Mouse (Mus musculus): ENCODE results near the gene Zbed6.
"Not testable (repeated sequence)": the region's sequence is repeated elsewhere in the genome, so short reads cannot be mapped to it uniquely, and the experiment has no call there.

Zbed6 gene

DNA sequence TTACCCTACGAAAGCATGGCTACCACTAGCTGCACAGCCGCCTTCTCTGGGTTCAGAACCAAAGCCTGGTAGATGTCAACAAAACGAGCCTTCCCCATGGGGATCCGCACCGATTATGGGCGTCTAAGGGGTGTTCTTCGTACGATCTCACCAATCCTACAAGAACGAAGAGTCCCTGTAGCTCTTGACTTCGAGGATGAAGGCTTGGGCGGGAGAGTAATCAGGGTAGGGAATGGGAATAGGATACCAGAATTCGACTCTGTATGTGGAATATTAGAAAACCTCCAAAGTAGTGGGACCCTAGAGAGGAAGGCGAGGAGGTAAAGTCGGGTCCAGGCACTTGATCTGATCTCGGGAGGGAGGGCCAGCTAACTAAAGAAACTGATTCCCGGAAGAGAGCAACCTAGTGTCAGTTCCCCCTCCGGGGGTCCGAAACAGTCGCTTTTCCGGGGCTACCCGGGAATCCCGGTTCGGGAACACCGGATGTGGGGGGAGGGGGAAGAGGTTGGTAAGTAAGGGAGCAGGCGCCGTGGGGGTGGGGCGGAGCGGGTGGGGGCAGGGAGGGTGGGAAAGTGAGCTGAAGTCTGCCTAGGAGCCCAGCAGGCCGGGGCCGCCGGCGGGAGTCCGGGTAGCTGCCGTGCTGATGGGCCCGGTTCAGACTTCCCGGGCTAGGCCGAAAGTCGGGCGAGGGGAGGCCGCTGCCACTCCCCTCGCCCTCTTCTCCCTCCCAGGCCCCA, at the start of gene Zbed6:
Gene Zbed6 (minus strand): TSS at position 420 of the 737 bp plus-strand sequence.
- peak; percentile 85 for DNase-seq (ENCODE audit: low read depth, low spot score)

DNA sequence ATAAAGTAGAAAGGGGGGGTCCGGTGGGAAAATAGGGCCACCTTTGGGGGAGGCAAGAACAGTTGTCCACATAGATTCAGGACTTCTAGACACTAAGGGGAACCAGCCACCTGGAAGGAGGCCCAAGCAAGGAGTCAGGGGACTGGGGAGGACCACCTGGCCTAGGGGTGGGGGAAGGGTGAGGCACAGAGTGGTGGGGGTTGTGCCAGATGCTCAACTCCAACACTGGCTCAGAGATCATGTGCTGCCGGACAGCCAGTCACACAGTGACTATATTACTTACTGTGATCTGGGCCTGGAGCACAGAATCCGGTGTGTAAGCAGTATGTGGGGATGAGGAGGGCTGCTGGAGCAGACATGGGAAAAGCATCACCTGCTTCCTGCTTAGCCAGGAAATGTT, 48.6 kb upstream of the Zbed6 start:
- DNase-seq (ENCODE audit: low read depth, low spot score): no peak

DNA sequence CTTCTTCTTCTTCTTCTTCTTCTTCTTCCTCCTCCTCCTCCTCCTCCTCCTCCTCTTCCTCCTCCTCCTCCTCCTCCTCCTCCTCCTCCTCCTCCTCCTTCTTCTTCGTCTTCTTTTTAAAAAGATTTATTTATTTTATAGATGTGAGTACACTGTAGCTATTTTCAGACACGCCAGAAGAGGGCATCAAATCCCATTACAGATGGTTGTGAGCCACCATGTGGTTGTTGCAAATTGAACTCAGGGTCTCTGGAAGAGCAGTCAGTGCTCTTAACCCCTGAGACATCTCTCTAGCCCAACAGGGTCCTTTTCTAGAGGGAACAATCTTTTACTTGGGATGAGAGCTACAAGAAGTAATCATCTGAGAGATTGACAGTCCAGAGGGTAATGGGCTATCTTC, 41.1 kb upstream of the Zbed6 start:
- peak; percentile 51 for DNase-seq (ENCODE audit: low read depth, low spot score)

DNA sequence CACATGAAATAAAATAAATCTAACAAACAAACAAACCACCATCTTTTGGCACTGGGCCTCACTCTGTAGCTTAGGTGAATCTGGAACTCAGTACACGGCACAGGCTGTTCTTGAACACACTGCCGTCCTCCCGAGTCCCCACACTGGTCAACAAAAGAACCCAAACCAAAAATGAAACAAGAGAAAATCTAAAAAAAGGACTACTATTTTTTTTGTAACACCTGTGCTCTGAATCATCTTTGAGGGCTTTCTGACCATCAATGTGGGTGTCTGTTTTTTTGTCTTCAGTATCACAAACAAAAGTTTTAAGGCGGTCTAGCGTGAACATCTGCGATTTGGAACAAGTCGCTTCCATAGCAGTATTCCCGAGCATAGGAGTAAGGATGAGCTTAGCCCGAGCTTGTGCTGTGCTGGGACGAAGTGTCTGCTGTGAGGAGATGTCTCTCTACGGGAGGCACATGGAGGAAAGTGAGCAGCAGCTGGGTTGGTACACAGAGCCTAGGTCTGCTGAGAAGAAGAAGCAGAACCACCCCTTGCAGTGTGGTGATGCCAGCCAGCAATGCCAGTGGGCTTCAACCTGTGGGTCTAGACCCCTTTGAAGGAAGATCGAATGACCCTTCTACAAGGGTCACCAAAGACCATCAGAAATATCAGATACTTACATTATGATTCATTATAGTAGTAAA, 37.4 kb upstream of the Zbed6 start:
- DNase-seq (ENCODE audit: low read depth, low spot score): no peak

DNA sequence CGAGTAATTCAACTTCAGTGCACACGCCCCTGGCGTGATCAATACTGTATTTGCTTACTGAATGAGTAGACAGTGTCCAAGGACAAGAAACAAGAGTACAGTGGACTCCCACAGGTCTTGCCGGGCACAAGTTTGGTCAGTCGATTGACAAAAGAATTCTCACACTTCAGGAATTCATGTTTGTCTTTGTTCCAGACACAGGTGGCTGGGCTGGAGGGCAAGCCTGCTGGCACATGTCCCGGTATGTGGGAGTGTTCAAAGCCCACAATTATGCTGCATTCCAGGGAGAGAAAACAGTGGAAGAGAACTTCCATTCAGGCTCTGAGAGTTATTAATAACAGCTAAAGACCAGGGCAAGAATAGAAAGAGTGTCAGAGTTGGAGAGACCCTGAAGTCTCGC, 35.2 kb upstream of the Zbed6 start:
- peak; percentile 91 for DNase-seq (ENCODE audit: low read depth, low spot score)

DNA sequence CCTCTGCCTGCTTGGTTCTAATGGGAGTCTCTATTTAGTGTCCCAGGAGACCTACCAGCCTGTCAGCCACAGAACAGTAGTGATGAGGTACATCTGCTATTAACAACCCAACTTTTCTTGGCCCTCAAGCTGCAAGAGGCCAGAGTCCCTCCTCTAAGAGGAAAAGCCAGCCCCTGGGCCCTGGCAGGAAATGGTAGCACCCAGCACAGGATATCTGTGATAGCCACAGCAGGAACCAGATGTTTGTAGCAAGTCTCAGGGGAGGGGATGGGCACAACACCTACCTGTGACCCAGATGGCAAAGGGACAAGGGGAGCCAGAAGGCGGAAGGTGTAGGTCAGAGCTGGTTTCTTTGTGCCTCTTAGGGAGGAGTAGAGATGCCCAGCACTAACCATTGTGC, 34.2 kb upstream of the Zbed6 start:
- peak; percentile 32 for DNase-seq (ENCODE audit: low read depth, low spot score)

DNA sequence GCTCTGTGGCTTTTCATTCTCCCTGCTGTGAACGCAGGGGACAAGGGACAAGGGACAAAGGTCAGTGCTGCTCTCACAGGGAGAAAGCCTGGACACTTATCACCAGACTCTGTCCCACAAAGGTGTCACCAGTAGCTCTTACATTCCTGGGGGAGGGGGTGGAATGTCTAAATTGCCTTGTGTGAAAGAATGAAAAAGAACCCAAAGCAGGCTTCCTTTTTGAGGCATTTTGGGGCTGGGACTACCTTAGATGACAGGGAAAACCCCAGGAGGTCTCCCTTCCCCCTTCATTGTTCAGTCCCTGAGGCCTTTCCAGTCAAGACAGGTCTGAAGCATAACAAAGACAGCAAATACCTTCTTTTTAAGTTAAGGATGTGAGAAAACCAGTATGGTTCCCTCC, 33.6 kb upstream of the Zbed6 start:
- DNase-seq (ENCODE audit: low read depth, low spot score): no peak

DNA sequence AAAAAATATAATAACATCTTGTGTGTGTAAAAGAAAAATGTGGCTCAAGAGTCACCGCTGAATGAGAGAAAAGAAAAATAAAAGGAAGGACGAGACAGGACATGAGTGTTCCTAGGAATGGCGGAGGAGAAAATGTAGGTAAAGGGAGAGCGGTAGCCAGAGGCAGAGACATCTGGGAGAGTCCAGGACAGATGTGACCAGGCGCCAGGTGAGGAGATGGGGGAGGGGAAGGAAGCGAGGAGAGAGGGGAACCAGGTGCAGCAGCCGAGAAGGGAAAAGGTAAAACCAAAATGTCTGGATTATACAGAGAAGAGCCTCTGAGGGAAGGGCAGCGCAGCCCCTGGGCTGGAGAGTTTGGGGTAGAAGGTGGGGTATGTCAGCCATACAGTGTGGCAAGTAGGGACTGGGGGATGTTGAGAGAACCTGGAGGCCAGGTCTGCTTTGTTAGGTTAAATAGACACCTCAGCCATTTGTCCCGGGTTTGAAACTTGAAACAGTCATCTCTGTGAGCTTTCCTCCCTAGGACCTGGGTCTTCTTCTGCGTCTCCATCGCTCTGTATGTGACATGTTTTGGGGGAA, 32.9 kb upstream of the Zbed6 start:
- DNase-seq (ENCODE audit: low read depth, low spot score): no peak

DNA sequence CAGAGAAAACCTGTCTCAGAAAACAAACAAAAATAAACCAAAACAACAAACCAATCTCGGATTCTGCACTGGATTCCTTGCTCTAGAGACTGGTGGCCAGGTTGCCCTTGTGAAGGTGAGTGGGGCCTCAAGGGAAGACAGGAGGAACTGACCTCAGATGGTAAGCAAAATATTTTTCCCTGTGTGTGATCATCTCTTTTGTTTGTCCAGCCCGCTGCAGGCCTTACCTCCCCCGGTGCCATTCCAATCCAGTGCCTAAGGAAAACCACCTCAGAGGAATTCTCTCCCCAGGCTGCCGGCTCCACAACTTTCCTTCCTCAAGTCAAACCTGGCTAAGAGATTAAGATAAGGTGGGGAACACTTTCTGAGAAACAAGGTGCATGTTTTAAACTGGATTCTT, 31.5 kb upstream of the Zbed6 start:
- DNase-seq (ENCODE audit: low read depth, low spot score): no peak

DNA sequence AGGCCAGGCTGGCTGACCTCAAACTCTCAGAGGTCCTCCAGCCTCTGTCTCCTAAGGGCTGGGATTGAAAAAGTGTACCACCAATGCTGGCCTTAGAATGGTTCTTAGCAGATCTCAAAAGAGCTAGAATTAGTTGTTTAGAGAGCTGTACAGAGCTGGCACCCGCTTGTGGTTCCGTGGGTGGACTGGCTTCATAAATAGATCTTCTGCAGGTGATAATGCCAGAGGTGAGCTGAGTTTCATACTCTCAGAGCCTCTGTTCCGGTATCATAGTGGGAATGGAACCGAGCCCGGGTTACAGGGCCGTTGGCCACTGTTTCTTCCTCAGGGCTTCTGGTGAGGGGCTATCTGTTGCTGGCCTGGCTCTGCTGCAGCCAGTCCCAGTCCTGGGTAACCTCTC, 30.4 kb upstream of the Zbed6 start:
- DNase-seq (ENCODE audit: low read depth, low spot score): no peak

DNA sequence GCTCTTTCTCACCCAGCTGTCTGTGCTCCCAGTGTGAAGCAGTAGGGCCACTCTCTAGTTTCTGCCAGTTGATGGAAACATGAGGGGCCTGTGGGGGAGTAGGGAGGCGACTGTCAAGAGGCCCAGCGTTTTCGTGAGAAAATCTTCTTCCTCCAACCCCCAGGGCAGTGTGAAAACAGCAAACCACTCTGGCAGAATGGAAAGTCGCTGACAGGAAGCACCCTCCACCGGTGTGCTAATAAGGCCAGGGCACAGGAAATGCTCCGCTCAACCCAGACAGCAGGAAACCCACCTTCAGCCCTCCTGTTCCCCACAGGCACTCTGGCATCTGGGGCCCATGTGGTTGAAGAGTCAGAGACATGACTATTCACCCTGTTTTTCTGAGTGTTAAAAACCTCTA, 29.2 kb upstream of the Zbed6 start, which contains the start of gene Lax1:
Gene Lax1 (minus strand): TSS at position 212 of the 400 bp plus-strand sequence.
- no peak for DNase-seq (ENCODE audit: low read depth, low spot score)

DNA sequence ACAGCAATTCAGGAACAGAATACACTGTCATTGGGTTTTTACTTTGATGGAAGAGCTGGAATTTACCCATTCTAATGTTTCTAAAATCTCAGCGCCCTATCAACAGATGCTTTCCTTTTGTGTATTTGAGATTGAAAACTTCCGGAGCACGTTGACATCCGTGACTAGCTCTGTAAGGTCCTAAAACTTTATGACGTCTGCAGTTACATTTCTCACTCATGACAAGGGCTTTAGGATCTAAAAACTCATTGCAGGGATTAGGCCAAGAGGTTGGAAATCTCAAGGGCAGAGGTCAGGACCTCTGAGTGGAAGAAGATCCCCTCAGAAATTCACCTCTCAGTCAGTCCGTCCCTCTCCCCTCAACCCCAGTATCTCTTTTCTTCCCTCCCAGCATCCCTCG, 27.6 kb upstream of the Zbed6 start:
- no peak for DNase-seq (ENCODE audit: low read depth, low spot score)

DNA sequence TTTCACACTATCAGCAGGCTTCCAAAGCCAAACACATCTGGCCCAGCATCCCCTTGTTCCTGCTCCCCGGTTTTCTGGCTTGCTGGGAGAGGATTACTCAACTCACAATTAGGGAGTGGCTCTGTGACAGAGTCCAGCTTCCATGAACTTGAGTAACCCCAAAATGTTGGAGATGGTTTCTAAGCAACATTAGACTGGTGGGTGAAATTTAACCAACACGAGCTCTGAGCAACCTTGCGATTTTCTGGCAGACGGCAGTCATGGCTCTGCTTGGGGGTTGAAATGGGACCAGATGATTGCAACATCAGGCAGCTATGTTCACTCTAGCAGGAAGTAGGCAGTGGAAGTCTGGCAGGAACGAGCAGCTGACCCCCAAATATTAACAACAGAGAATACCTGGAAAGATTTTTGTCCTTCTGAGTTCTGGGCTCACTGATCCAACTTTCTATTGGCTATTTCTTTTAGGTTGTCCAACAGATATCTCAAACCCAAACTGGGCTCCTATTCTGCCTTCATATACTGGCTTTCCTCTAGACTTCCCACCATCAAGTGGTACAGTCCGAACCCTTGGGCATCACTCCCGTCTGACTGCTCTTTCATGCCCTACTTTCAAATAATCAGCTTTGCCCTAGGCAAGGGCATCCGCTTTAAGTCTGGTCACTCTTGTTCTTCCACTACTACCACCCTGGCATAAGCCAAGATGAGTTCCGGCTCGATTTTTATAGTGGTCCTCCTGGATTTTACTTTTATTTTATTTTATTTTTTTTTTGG, 25.2 kb upstream of the Zbed6 start:
- DNase-seq (ENCODE audit: low read depth, low spot score): peak; percentile 91

DNA sequence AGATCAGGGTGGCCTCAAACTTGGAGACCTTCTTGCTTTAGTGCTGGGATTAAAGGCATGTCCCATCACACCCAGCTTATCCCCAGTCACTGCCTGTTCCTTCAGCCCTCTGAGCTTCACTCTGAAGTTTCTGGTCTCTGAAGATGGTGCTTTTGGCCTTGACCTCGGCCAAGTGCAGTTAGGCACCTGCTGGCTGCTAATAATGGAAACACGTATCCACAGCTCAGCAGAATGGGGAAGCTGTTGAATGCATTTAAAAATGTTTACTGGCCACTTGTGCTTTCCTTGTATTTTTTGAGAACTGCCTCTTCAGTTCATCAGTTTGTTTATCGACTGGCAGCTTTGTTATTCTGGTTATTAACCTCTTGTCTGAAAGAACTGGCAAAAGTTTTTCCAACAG, 11.1 kb upstream of the Zbed6 start:
- no peak for DNase-seq (ENCODE audit: low read depth, low spot score)

DNA sequence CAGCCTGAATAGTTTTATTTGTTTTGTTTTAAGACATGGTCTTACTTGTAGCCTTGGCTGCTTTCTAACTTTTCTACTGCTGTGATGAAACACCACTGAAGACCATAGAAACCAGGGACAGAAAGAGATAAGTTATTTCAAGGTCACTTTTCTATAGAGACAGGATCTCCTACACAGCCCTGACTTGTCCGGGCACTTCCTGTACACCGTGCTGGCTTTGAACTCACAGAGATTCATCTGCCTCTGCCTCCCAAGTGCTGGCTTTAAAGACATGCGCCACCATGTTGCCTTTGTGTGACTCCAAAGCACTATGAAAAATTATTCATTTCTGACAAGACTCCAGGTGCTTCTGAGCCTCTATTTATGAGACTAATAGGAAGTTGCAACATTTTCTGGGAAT, 10.6 kb upstream of the Zbed6 start:
- DNase-seq (ENCODE audit: low read depth, low spot score): no peak

DNA sequence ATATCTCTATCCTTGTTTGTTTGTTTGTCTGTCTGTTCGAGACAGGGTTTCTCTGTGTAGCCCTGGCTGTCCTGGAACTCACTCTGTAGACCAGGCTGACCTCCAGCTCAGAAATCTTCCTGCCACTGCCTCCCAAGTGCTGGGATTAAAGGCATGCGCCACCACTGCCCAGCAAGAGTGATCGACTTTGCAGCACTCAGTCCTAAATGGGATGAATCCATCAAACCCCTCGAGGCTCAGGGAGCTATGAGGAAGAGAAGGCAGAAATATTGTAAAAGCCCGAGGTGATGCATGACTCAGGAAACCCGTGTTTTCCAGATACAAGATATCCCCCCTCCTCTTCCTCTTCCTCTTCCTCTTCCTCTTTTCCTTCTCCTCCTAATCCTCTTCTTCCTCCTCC, 10.1 kb upstream of the Zbed6 start:
- no peak for DNase-seq (ENCODE audit: low read depth, low spot score)

DNA sequence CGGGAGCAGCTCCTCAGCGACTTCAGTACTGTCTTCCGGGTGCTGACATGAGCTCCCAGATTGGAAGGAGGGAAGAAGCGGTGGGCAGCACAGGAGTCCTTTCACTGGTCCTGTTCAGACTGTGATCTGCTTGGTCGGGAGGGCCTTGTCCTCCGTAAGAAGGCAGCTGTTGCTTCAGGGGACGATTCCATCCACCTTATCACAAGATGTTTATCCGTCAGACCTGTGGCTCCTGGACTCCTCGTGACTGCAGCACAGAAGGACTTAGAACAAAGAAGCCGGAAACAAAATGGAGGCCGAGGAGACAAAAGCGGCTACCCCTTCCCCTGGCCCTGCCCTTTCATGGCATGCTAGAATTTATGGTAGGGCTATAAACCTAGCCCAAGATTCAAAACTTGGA, 9.5 kb upstream of the Zbed6 start:
- no peak for DNase-seq (ENCODE audit: low read depth, low spot score)

DNA sequence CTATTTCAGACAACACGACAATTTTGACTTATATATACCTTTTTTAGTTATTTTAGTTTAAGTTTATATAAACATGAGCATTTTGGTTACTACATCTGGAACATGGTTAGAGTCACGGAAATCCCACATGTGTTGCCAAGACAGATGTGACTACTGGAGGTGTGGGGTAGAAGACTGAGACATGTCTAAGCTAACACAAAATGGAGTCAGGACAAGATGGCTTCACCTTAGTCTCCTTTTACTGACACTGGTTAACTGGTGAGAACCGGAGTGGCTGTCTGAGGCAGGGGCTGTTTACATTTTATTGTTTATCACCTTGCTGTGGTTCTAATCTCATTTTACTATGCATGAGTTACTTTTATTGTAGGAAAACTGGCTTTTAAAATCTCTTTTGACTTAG, 7.9 kb upstream of the Zbed6 start:
- DNase-seq (ENCODE audit: low read depth, low spot score): no peak

DNA sequence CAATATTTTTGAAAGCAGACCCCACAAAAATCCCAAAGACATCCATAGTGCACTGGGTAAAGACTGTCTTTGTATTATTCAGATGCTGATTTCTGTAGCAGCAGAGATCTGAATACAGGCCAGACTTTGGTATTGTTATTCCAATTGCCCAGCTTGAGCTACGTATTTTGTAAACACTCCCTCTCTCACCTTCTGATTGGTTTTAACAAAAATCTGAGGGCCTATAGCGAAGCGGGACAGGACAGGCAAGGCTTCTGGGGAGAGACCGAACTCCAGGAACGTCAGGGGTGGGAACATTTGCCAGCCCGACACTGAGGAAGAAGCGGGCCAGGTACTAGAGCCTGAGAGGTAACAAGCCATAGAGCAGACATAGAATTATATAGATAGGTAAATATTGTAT, 7.0 kb upstream of the Zbed6 start:
- DNase-seq (ENCODE audit: low read depth, low spot score): no peak

DNA sequence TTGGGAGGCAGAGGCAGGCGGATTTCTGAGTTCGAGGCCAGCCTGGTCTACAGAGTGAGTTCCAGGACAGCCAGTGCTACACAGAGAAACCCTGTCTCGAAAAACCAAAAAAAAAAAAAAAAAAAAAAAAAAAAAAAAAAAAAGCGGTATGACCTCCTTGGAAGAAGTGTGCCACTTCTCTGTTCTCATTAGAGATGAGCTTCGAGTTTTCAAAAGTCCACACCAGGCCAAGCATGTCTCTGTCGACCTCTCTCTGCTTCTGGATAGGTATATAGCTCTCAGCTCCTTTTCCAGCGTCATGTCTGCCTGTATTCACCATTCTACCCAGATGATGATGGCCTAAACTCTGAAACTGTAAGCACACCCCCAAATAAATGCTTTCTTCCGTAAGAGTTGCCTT, 5.0 kb upstream of the Zbed6 start:
- not testable (repeated sequence) for DNase-seq (ENCODE audit: low read depth, low spot score)

DNA sequence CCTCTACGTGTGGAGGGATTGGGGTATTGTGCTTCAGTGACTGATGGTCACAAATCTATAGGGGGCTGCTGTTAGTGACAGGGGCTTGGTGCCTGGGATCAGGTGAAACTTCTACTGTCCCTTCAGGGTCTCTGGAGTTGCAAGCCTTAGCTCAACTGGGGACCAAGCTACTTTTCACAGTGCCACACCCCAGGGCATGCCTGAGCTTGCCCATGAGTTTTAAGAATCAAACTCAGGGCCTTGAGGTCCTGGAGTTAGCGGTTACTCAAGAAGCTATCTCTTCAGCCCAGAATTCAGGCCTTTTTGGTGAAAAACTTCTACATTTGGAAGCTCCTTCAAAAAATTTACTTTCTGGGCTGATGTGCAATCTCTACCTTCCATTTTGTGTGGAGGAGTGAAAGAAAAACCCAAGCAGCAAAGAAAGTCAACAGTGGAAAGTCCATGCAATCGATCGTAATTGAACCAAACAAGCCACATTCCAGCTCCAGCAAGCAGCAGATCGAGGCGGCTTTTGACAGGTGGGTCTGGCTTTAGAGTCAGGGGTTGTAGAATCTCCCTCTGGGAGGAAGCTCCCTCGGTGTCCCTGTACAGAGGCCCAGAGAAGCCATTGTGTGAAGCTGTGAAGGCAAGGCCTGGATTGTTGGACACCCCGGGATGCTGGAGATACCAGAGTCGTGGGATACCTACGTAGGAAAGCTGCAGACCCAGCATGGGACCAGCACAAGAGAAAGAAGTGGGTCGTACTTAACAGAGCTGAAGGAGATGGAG, 3.7 kb upstream of the Zbed6 start:
- no peak for DNase-seq (ENCODE audit: low read depth, low spot score)

DNA sequence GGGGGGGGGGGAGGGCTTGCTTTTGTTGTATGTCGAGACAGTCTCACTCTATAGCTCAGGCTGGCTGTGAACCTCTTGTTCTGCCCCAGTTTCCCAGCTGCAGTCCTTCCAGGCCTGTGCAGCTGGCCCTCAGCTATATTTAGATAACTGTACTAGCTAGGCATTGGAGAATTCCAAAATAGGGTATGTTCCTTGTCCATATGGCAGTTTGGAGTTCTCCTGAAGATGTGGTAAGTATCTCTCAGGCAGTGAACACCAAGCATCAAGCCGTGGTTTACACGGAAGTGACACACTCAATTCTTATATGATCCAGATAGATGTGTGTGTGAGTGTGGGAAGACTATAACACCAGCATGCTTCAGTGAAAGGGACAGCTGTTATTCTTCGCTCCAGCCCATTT, 2.7 kb upstream of the Zbed6 start:
- no peak for DNase-seq (ENCODE audit: low read depth, low spot score)
